Comparison of ENCODE assay signal across 9 mouse cellular contexts in genomic region chr16:81201992-81202391, GRCm38 (mm10). TPM values are rescaled to one million over a fixed set of nuclear protein-coding genes. Genes with fewer than 3 reads are reported as not detected.
DNase-seq lines count a peak whose midpoint lies in the region; ATAC-seq and TF ChIP-seq lines count a peak whose summit lies in the region.
"Had no signal": no experiment of that assay in that cellular context is flagged by ENCODE, and none has a peak within 500 bp of the region (broad histone marks: within the 10 kb centered on the region; RNA-seq: fewer than 3 reads in every experiment).

No protein-coding gene starts in this region.

- no peaks in the 10 kb centered on the region for H3K36me3 ChIP-seq in kidney, adult 2 months (ENCODE audit: control insufficient read depth, insufficient read depth, low read length)
- H3K36me3 ChIP-seq in neural tube, embryonic 11.5 days (ENCODE audit: control insufficient read depth, insufficient read depth, low read length), result no peaks in the 10 kb centered on the region

- ATAC-seq in neural tube, embryonic 11.5 days (ENCODE audit: insufficient read depth, low FRiP score, low TSS enrichment), result no peak

- no peaks in the 10 kb centered on the region for H3K9me3 ChIP-seq in neural tube, embryonic 11.5 days (ENCODE audit: control insufficient read depth, low read length)
- H3K9me3 ChIP-seq: megakaryocyte, embryonic 14.5 days had no signal

- peak; percentile 67 for TF ChIP-seq CTCF in kidney, adult 2 months (conservative IDR thresholded peaks at IDR 0.05; ENCODE audit: insufficient read depth, insufficient read length, low read depth, low read length)

- H3K4me2 ChIP-seq in neural tube, embryonic 11.5 days (ENCODE audit: low read depth), result no peak overlapping the region

- H3K4me1 ChIP-seq in kidney, adult 2 months (ENCODE audit: control insufficient read depth, insufficient read depth, low read length), result no peaks in the 10 kb centered on the region; the same call in 1 of the 2 replicates
- no peaks in the 10 kb centered on the region for H3K4me1 ChIP-seq in neural tube, embryonic 11.5 days (ENCODE audit: control insufficient read depth, insufficient read depth, low read length)

- no peak overlapping the region for H3K4me3 ChIP-seq in kidney, adult 2 months (ENCODE audit: insufficient read depth, low read depth, low read length)
- no peak overlapping the region for H3K4me3 ChIP-seq in neural tube, embryonic 11.5 days (ENCODE audit: low read depth, low read length)
- H3K4me3 ChIP-seq: megakaryocyte, embryonic 14.5 days had no signal

- DNase-seq in kidney, adult 2 months, result peak; percentile 35
- DNase-seq in kidney, adult 11 months, result no peak
- peak; percentile 57 for DNase-seq in R1 (ENCODE audit: low read depth, low spot score)
- DNase-seq in embryo, embryonic 10 days (ENCODE audit: low spot score), result peak; percentile 67
- peak; percentile 46 for DNase-seq in heart, postnatal 4 days
- DNase-seq in left cerebral cortex, adult 18-20 months (ENCODE audit: low spot score in 2 of 2), result peak; percentile 78 to 85
- peak; percentile 61 for DNase-seq in neural tube, embryonic 11.5 days (ENCODE audit: low spot score)
- no peak for DNase-seq in spleen, adult 12 weeks (ENCODE audit: low spot score)

- H3K9ac ChIP-seq in neural tube, embryonic 11.5 days (ENCODE audit: low read length), result no peak overlapping the region

- no peak overlapping the region for H3K27ac ChIP-seq in kidney, adult 2 months (ENCODE audit: insufficient read depth, low read depth, low read length)
- no peak overlapping the region for H3K27ac ChIP-seq in neural tube, embryonic 11.5 days (ENCODE audit: low read depth, low read length)

- no peak for TF ChIP-seq POLR2A in kidney, adult 2 months (IDR thresholded peaks at IDR 0.05; ENCODE audit: low read depth, low read length)

- H3K27me3 ChIP-seq in kidney, adult 2 months (replicated peaks; ENCODE audit: control insufficient read depth, insufficient read depth, low read length), result no peaks in the 10 kb centered on the region
- H3K27me3 ChIP-seq in neural tube, embryonic 11.5 days (ENCODE audit: control insufficient read depth, insufficient read depth, low read length), result no peaks in the 10 kb centered on the region

- WGBS in kidney, adult 2 months, result 12% methylated on average over 4 of the region's 4 CpGs
- 9% methylated on average over 4 of the region's 4 CpGs for WGBS in neural tube, embryonic 11.5 days

RNA-seq across cellular contexts. Expression of gene Ncam2, which starts 1.5 kb away (rescaled TPM):
- 0.16 and 0.31 TPM in 2 replicates for polyA plus RNA-seq in kidney, adult 2 months (2012; rRNA removed)
- total RNA-seq in heart, postnatal 4 days (2021), result under 1 TPM; 0.14 to 0.17 TPM
- 10 to 100 TPM; 74.1 to 78.6 TPM for total RNA-seq in left cerebral cortex, adult 18-20 months (2021)
- 2.1 and 2.3 TPM in 2 replicates for polyA plus RNA-seq in neural tube, embryonic 11.5 days (2014; fragmentation: Nextera tagmentation; extraction: Ambion mirVana)

Comparison
In these comparisons a context has a peak if more than half of its experiments do, and no peak if none do; other contexts are left out.
1. DNase-seq: peak in kidney, adult 2 months (single experiment), R1 (single experiment), embryo, embryonic 10 days (single experiment), heart, postnatal 4 days (single experiment), left cerebral cortex, adult 18-20 months (2 of 2) and neural tube, embryonic 11.5 days (single experiment); none in kidney, adult 11 months (single experiment) and spleen, adult 12 weeks (single experiment).
2. RNA of gene Ncam2, which starts 1.5 kb away (total RNA-seq): 74.1 to 78.6 TPM in left cerebral cortex, adult 18-20 months; 0.14 to 0.17 TPM in heart, postnatal 4 days; every median in the first group is over 10 times any median in the second.